Mouse (Mus musculus): ENCODE results near the gene Leprot. TPM values are rescaled to one million over a fixed set of nuclear protein-coding genes. Genes with fewer than 3 reads are reported as not detected.

Gene Leprot
- polyA plus RNA-seq, 1 experiment, result 33.3 TPM

GRCm38 (mm10) chr4:101650961-101651360, 3.4 kb downstream of the Leprot start:
- 87% methylated on average over 2 of the region's 2 CpGs for WGBS
- TF ChIP-seq CTCF (IDR thresholded peaks at IDR 0.05; ENCODE audit: borderline replicate concordance, insufficient read depth, low read depth, low read length) (no peak), POLR2A (IDR thresholded peaks at IDR 0.05; ENCODE audit: borderline replicate concordance, insufficient read depth, low read length) (no peak)

DNA sequence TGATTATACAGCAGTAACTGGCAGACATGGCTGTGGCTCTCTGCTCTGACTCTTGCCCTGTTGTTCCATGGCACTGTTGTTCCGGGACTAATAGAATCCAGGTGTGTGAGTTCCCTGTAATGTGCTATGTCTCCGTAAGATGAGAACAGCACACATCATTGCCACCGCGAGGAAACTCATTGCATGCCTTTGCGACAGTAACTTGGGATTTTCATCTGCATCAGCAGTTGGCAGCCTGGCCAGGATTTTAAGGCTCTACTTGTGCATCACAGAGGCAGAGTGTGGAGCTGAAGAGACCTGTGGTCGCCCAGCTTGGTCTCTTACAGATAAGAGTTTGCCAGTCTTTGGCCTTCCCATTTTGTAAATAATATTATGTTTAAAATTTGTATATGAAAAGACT, 6.7 kb downstream of the Leprot start:
- TF ChIP-seq CTCF (IDR thresholded peaks at IDR 0.05; ENCODE audit: borderline replicate concordance, insufficient read depth, low read depth, low read length) (no peak), POLR2A (IDR thresholded peaks at IDR 0.05; ENCODE audit: borderline replicate concordance, insufficient read depth, low read length) (no peak)
- Histone ChIP-seq H3K4me3 (replicated peaks; ENCODE audit: insufficient read depth, low read depth, low read length) (no peak overlapping the region), H3K4me1 (ENCODE audit: control insufficient read depth, insufficient read depth, low read length) (no peaks in the 10 kb centered on the region), H3K27ac (ENCODE audit: insufficient read depth, low read length) (no peak overlapping the region), H3K27me3 (ENCODE audit: control insufficient read depth, insufficient read depth, low read length) (no peaks in the 10 kb centered on the region)
- WGBS, result 89% methylated on average over 6 of the region's 6 CpGs
- DNase-seq, result no peak

More at GRCm38 (mm10) chr4:101650961-101651360, 3.4 kb downstream of the Leprot start:
- no peak overlapping the region for H3K27ac ChIP-seq (ENCODE audit: insufficient read depth, low read length)
- no peaks in the 10 kb centered on the region for H3K27me3 ChIP-seq (ENCODE audit: control insufficient read depth, insufficient read depth, low read length)
- H3K4me1 ChIP-seq (ENCODE audit: control insufficient read depth, insufficient read depth, low read length), result no peaks in the 10 kb centered on the region
- H3K4me3 ChIP-seq (replicated peaks; ENCODE audit: insufficient read depth, low read depth, low read length), result no peak overlapping the region
- DNase-seq, result no peak

- H3K4me1 ChIP-seq (ENCODE audit: control insufficient read depth, insufficient read depth, low read length), result no peaks in the 10 kb centered on the region
- H3K4me3 ChIP-seq (replicated peaks; ENCODE audit: insufficient read depth, low read depth, low read length), result no peak overlapping the region
- no peak for DNase-seq
- H3K27ac ChIP-seq (ENCODE audit: insufficient read depth, low read length), result no peak overlapping the region
- 82% methylated on average over 4 of the region's 4 CpGs for WGBS
- TF ChIP-seq CTCF (IDR thresholded peaks at IDR 0.05; ENCODE audit: borderline replicate concordance, insufficient read depth, low read depth, low read length) (no peak), POLR2A (IDR thresholded peaks at IDR 0.05; ENCODE audit: borderline replicate concordance, insufficient read depth, low read length) (no peak)
- H3K27me3 ChIP-seq (ENCODE audit: control insufficient read depth, insufficient read depth, low read length), result no peaks in the 10 kb centered on the region
Observed at GRCm38 (mm10) chr4:101654788-101655414, 7.4 kb downstream of the Leprot start.

- TF ChIP-seq POLR2A (IDR thresholded peaks at IDR 0.05; ENCODE audit: borderline replicate concordance, insufficient read depth, low read length) (no peak), CTCF (IDR thresholded peaks at IDR 0.05; ENCODE audit: borderline replicate concordance, insufficient read depth, low read depth, low read length) (no peak)
- Histone ChIP-seq H3K4me1 (ENCODE audit: control insufficient read depth, insufficient read depth, low read length) (no peaks in the 10 kb centered on the region), H3K27ac (ENCODE audit: insufficient read depth, low read length) (no peak overlapping the region), H3K4me3 (replicated peaks; ENCODE audit: insufficient read depth, low read depth, low read length) (no peak overlapping the region), H3K27me3 (ENCODE audit: control insufficient read depth, insufficient read depth, low read length) (no peaks in the 10 kb centered on the region)
- 93% methylated on average over 7 of the region's 7 CpGs for WGBS
- DNase-seq, result no peak
Observed at GRCm38 (mm10) chr4:101655415-101655790, 7.9 kb downstream of the Leprot start.

DNA sequence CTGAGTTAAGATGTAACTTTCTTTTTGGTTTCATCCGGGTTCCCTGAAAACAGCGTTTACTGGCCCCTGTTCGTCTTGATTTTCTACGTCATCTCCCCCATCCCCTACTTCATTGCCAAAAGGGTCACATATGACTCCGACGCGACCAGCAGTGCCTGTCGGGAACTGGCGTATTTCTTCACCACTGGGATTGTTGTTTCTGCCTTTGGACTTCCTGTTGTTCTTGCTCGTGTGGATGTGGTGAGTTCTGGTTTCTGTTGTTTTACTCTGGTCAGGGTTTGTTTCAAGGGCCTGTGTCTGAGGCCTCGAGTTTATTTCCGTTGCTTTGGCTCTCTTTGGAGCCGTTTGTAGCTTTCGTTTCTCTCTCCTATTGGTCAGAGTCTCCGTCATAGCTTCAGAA, 8.5 kb downstream of the Leprot start:
- no peak overlapping the region for H3K4me3 ChIP-seq (replicated peaks; ENCODE audit: insufficient read depth, low read depth, low read length)
- 83% methylated on average over 15 of the region's 15 CpGs for WGBS
- H3K27me3 ChIP-seq (ENCODE audit: control insufficient read depth, insufficient read depth, low read length), result no peaks in the 10 kb centered on the region
- no peak for DNase-seq
- TF ChIP-seq POLR2A (IDR thresholded peaks at IDR 0.05; ENCODE audit: borderline replicate concordance, insufficient read depth, low read length) (no peak), CTCF (IDR thresholded peaks at IDR 0.05; ENCODE audit: borderline replicate concordance, insufficient read depth, low read depth, low read length) (no peak)
- H3K4me1 ChIP-seq (ENCODE audit: control insufficient read depth, insufficient read depth, low read length), result no peaks in the 10 kb centered on the region
- H3K27ac ChIP-seq (ENCODE audit: insufficient read depth, low read length), result no peak overlapping the region

DNA sequence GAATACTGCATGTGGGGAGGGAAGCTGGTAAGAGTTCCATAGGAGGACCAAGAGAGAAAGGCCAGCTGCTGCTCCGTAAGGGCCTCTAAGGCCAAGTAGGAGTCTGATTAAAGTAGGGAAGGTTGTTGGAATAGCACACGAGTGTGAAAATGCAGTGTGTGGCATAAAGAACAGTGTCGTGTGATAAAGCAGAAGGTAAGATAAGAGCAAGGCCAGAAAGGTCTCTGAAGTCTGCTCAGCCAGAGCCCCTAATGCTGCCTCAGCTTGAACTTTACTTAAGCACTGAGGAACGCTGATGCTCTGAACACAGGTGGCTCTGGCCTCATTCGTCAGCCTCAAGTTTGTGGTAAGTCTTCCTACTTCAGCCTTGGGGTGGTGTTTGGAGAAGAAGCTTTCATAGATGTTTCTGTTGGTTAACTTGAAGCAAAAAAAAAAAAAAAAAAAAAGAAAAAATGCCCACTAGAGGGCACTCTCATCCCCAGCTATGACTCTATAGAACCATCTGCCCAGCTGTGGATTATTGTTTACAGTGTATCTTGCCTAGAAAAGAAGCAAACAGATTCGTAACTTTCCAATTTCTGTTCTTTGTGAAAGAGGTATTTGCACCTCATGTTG, 9.5 kb downstream of the Leprot start:
- Histone ChIP-seq H3K27ac (ENCODE audit: insufficient read depth, low read length) (no peak overlapping the region), H3K27me3 (ENCODE audit: control insufficient read depth, insufficient read depth, low read length) (no peaks in the 10 kb centered on the region), H3K4me3 (replicated peaks; ENCODE audit: insufficient read depth, low read depth, low read length) (no peak overlapping the region), H3K4me1 (ENCODE audit: control insufficient read depth, insufficient read depth, low read length) (no peaks in the 10 kb centered on the region)
- WGBS, result 54% methylated on average over 6 of the region's 6 CpGs
- no peak for DNase-seq
- TF ChIP-seq POLR2A (IDR thresholded peaks at IDR 0.05; ENCODE audit: borderline replicate concordance, insufficient read depth, low read length) (no peak), CTCF (IDR thresholded peaks at IDR 0.05; ENCODE audit: borderline replicate concordance, insufficient read depth, low read depth, low read length) (no peak)

- no peak overlapping the region for H3K27ac ChIP-seq (ENCODE audit: insufficient read depth, low read length)
- no peaks in the 10 kb centered on the region for H3K27me3 ChIP-seq (ENCODE audit: control insufficient read depth, insufficient read depth, low read length)
- WGBS, result 72% methylated on average over 9 of the region's 9 CpGs
- DNase-seq, result peak; percentile 37 to 63
- TF ChIP-seq POLR2A (IDR thresholded peaks at IDR 0.05; ENCODE audit: borderline replicate concordance, insufficient read depth, low read length) (no peak), CTCF (IDR thresholded peaks at IDR 0.05; ENCODE audit: borderline replicate concordance, insufficient read depth, low read depth, low read length) (peak; percentile 35; the same call in 1 of the 2 replicates)
- H3K4me3 ChIP-seq (replicated peaks; ENCODE audit: insufficient read depth, low read depth, low read length), result no peak overlapping the region
- no peaks in the 10 kb centered on the region for H3K4me1 ChIP-seq (ENCODE audit: control insufficient read depth, insufficient read depth, low read length)
Observed at GRCm38 (mm10) chr4:101664160-101664750, 16.7 kb downstream of the Leprot start.

DNA sequence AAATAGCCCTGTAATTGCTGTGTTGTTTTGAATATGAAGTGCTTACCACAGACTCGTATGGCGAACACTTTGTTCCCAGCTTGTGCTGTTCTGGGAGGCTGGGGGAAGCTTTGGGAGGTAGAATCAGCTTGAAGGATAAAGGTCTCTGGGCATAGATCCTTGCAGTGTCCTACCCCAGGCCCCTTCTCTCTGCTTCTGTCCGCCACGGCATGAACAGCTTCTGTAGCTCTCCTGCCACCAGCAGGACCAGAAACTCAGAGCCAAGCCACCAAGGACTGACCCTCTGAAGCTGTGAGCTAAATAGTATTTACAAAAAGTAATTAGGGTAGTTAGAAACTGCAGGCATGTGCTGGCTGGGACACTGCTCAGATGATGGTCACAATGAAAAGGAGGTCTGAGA, 17.2 kb downstream of the Leprot start:
- DNase-seq, result no peak
- Histone ChIP-seq H3K27ac (ENCODE audit: insufficient read depth, low read length) (no peak overlapping the region), H3K4me1 (ENCODE audit: control insufficient read depth, insufficient read depth, low read length) (no peaks in the 10 kb centered on the region), H3K4me3 (replicated peaks; ENCODE audit: insufficient read depth, low read depth, low read length) (no peak overlapping the region), H3K27me3 (ENCODE audit: control insufficient read depth, insufficient read depth, low read length) (no peaks in the 10 kb centered on the region)
- 95% methylated on average over 4 of the region's 4 CpGs for WGBS
- no peak for TF ChIP-seq CTCF (IDR thresholded peaks at IDR 0.05; ENCODE audit: borderline replicate concordance, insufficient read depth, low read depth, low read length)
- no peak for TF ChIP-seq POLR2A (IDR thresholded peaks at IDR 0.05; ENCODE audit: borderline replicate concordance, insufficient read depth, low read length)
